Mouse (Mus musculus): ENCODE measurements around the gene Rufy2. TPM values are rescaled to one million over a fixed set of nuclear protein-coding genes. Genes with fewer than 3 reads are reported as not detected.
"Not testable (repeated sequence)": the region's sequence is repeated elsewhere in the genome, so short reads cannot be mapped to it uniquely, and the experiment has no call there.

The Rufy2 gene
- polyA plus RNA-seq, 1 experiment from 2014 or later = 20.7 TPM

- no peak overlapping the region for H3K27ac ChIP-seq
- H3K4me1 ChIP-seq (replicated peaks) = no peaks in the 10 kb centered on the region
- no peaks in the 10 kb centered on the region for H3K9me3 ChIP-seq
- H3K36me3 ChIP-seq = no peaks in the 10 kb centered on the region
- ATAC-seq = no peak
- H3K27me3 ChIP-seq (replicated peaks) = no peaks in the 10 kb centered on the region
- no peak overlapping the region for H3K4me2 ChIP-seq (replicated peaks)
- WGBS = 84% methylated on average over 3 of the region's 3 CpGs
- H3K9ac ChIP-seq = no peak overlapping the region
- H3K4me3 ChIP-seq (replicated peaks) = no peak overlapping the region
Observed at GRCm38 (mm10) chr10:63032267-63032666, 52.2 kb downstream of the Rufy2 start.

DNA sequence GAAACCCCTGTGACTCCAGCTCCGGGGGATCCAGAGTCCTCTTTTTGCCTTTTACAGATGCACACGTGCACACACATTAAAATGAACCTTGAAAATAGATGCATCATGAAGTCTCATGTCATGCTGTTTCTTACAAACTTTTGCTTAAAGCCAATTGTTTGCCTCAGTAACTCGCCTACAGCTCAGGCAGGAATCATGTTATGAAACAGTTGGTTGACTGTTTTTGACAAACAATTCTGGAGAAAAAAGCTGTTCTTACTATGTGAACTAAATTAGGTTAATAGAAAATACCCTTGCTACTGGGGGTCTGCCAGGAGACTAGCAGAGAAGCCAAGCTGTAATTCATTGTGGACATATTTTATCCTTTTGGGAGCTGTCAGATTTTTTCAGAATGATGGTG is 52.9 kb downstream of the Rufy2 start:
- Histone ChIP-seq H3K27me3 (replicated peaks) (no peaks in the 10 kb centered on the region), H3K36me3 (no peaks in the 10 kb centered on the region), H3K4me2 (replicated peaks) (no peak overlapping the region), H3K4me1 (replicated peaks) (no peaks in the 10 kb centered on the region), H3K27ac (no peak overlapping the region), H3K4me3 (replicated peaks) (no peak overlapping the region), H3K9me3 (no peaks in the 10 kb centered on the region), H3K9ac (no peak overlapping the region)
- ATAC-seq = no peak
- WGBS = 73% methylated on average over 3 of the region's 3 CpGs

GRCm38 (mm10) chr10:63038571-63039320 is 58.7 kb downstream of the Rufy2 start:
- Histone ChIP-seq H3K9me3 (no peaks in the 10 kb centered on the region), H3K4me1 (replicated peaks) (no peaks in the 10 kb centered on the region), H3K27me3 (replicated peaks) (no peaks in the 10 kb centered on the region), H3K4me3 (replicated peaks) (0 out of 2 replicates have a peak overlapping the region, but pooled peaks have one; percentile 10), H3K27ac (peak overlapping the region; percentile 55), H3K4me2 (replicated peaks) (peak overlapping the region; percentile 39), H3K36me3 (no peaks in the 10 kb centered on the region), H3K9ac (no peak overlapping the region)
- ATAC-seq = peak; percentile 92
- WGBS = 56% methylated on average over 14 of the region's 14 CpGs

DNA sequence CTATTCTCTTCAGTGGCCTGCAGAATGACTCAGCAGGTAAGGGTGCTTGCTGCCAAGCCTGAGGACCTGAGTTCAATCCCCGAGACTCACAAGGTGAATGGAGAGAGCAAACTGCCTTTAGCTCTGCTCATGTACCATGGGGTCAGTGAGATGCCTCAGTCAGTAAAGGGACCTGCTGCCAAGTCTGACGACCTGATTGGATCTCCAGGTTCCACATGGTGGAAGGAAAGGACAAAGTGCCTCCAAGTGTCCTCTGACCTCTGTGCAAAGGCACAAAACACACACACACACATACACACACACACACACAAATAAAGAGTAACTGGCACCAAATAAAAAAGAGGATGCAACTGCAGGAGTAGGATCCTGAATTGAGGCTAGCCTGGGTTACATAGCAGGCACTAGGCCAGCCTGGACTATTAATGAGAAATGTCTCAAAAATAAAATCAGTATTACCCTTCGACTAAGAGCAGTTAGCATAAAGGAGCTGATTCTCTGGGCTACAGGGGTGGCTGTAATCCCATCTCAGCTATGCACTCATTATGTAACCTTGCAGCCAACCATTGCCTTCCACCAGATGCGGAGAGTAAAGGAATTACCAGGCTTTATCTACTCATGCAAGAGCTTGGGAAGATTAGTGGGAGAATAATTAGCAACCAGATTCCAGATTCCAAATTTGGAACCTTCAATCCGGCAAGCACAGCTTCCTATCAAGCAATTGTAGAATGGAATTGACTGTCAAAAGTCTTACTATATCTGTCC is 60.0 kb downstream of the Rufy2 start:
- Histone ChIP-seq H3K4me2 (replicated peaks) (no peak overlapping the region), H3K4me3 (replicated peaks) (no peak overlapping the region), H3K36me3 (no peaks in the 10 kb centered on the region), H3K27ac (no peak overlapping the region), H3K9me3 (no peaks in the 10 kb centered on the region), H3K27me3 (replicated peaks) (no peaks in the 10 kb centered on the region), H3K9ac (no peak overlapping the region), H3K4me1 (replicated peaks) (no peaks in the 10 kb centered on the region)
- WGBS = 74% methylated on average over 5 of the region's 5 CpGs
- no peak for ATAC-seq

- Histone ChIP-seq H3K4me1 (replicated peaks) (no peaks in the 10 kb centered on the region), H3K9ac (no peak overlapping the region), H3K4me3 (replicated peaks) (no peak overlapping the region), H3K36me3 (no peaks in the 10 kb centered on the region), H3K4me2 (replicated peaks) (no peak overlapping the region), H3K27ac (no peak overlapping the region), H3K27me3 (replicated peaks) (no peaks in the 10 kb centered on the region), H3K9me3 (no peaks in the 10 kb centered on the region)
- ATAC-seq = no peak
- 62% methylated on average over 3 of the region's 3 CpGs for WGBS
Observed at GRCm38 (mm10) chr10:63043154-63043553, 63.1 kb downstream of the Rufy2 start.

GRCm38 (mm10) chr10:63047751-63048150 is 67.7 kb downstream of the Rufy2 start:
- Histone ChIP-seq H3K4me2 (replicated peaks) (no peak overlapping the region), H3K9ac (no peak overlapping the region), H3K27me3 (replicated peaks) (no peaks in the 10 kb centered on the region), H3K27ac (no peak overlapping the region), H3K9me3 (no peaks in the 10 kb centered on the region), H3K36me3 (no peaks in the 10 kb centered on the region), H3K4me1 (replicated peaks) (no peaks in the 10 kb centered on the region), H3K4me3 (replicated peaks) (no peak overlapping the region)
- no peak for ATAC-seq
- WGBS = 88% methylated on average over 8 of the region's 8 CpGs

GRCm38 (mm10) chr10:63049106-63049505 is 69.1 kb downstream of the Rufy2 start:
- Histone ChIP-seq H3K4me3 (replicated peaks) (no peak overlapping the region), H3K27ac (no peak overlapping the region), H3K36me3 (no peaks in the 10 kb centered on the region), H3K27me3 (replicated peaks) (no peaks in the 10 kb centered on the region), H3K9ac (no peak overlapping the region), H3K4me2 (replicated peaks) (no peak overlapping the region), H3K9me3 (no peaks in the 10 kb centered on the region), H3K4me1 (replicated peaks) (no peaks in the 10 kb centered on the region)
- 79% methylated on average over 2 of the region's 2 CpGs for WGBS
- 0 out of 2 replicates have a peak, but pooled peaks have one; percentile 34 for ATAC-seq

DNA sequence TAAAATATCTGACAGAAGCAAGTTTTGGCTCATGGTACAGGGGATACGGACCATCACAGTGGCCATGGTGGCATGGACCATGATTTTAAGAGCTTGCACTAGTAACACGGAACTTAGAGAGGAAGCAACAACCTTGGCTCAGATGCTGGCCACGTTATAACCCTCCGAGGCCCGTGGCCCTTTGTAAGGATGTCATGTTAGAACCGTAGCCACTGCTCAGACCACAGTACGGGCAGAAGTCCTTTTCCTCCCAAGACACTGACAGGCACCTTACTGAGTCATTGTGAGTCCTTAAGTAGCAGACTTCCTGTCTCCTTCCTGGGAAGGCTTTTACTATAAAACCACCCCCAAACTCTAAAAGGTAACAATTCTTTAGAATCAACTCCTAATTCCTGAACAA is 71.2 kb downstream of the Rufy2 start:
- Histone ChIP-seq H3K4me1 (replicated peaks) (no peaks in the 10 kb centered on the region), H3K4me3 (replicated peaks) (no peak overlapping the region), H3K9ac (no peak overlapping the region), H3K27ac (no peak overlapping the region), H3K4me2 (replicated peaks) (no peak overlapping the region), H3K9me3 (no peaks in the 10 kb centered on the region), H3K27me3 (replicated peaks) (no peaks in the 10 kb centered on the region), H3K36me3 (no peaks in the 10 kb centered on the region)
- 79% methylated on average over 7 of the region's 7 CpGs for WGBS
- no peak for ATAC-seq

- Histone ChIP-seq H3K9ac (no peak overlapping the region), H3K4me3 (replicated peaks) (no peak overlapping the region), H3K27ac (no peak overlapping the region), H3K4me2 (replicated peaks) (no peak overlapping the region), H3K36me3 (no peaks in the 10 kb centered on the region), H3K9me3 (no peaks in the 10 kb centered on the region), H3K27me3 (replicated peaks) (no peaks in the 10 kb centered on the region), H3K4me1 (replicated peaks) (no peaks in the 10 kb centered on the region)
- ATAC-seq = no peak
- 82% methylated on average over 6 of the region's 6 CpGs for WGBS
Observed at GRCm38 (mm10) chr10:63052011-63052410, 72.0 kb downstream of the Rufy2 start.

- 65% methylated on average over 6 of the region's 6 CpGs for WGBS
- H3K4me1 ChIP-seq (replicated peaks) = 0 out of 2 replicates have a peak, but pooled peaks cover 3% of the 10 kb centered on the region
Observed at GRCm38 (mm10) chr10:63053007-63053406, 73.0 kb downstream of the Rufy2 start.

DNA sequence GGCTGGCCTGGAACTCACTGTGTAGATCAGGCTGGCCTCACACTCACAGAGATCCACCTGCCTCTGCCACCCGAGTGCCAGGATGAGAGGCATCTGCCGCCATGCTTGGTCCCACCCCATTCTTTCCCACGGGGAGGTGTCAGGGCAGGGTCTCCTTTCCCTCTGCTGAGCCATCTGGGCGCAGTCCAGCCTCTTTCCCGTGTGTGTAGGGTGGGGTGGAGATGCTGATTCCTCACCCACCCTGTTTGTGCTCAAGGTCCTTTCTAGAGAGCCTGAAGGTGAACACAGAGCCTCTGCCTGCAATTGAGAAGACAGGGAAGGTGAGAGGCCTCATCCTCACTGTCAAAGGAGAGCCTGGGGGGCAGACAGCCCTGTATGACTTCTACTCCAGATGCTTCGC is 74.0 kb downstream of the Rufy2 start:
- not testable (repeated sequence) for H3K9ac ChIP-seq; H3K27me3 ChIP-seq (replicated peaks); H3K27ac ChIP-seq; H3K9me3 ChIP-seq; ATAC-seq; H3K4me1 ChIP-seq (replicated peaks); H3K4me2 ChIP-seq (replicated peaks); H3K4me3 ChIP-seq (replicated peaks); H3K36me3 ChIP-seq
- WGBS = 76% methylated on average over 6 of the region's 6 CpGs

More at GRCm38 (mm10) chr10:63053007-63053406, 73.0 kb downstream of the Rufy2 start:
- H3K27ac ChIP-seq = no peak overlapping the region
- no peak overlapping the region for H3K9ac ChIP-seq
- no peaks in the 10 kb centered on the region for H3K36me3 ChIP-seq
- no peak for ATAC-seq
- H3K4me3 ChIP-seq (replicated peaks) = no peak overlapping the region
- H3K27me3 ChIP-seq (replicated peaks) = no peaks in the 10 kb centered on the region
- no peaks in the 10 kb centered on the region for H3K9me3 ChIP-seq
- H3K4me2 ChIP-seq (replicated peaks) = no peak overlapping the region

GRCm38 (mm10) chr10:63054586-63054985 is 74.6 kb downstream of the Rufy2 start:
- H3K4me1 ChIP-seq (replicated peaks) = 0 out of 2 replicates have a peak, but pooled peaks cover 3% of the 10 kb centered on the region
- WGBS = 80% methylated on average over 2 of the region's 2 CpGs
- H3K4me2 ChIP-seq (replicated peaks) = no peak overlapping the region
- no peak for ATAC-seq
- H3K27ac ChIP-seq = no peak overlapping the region
- no peaks in the 10 kb centered on the region for H3K36me3 ChIP-seq
- no peaks in the 10 kb centered on the region for H3K9me3 ChIP-seq
- no peaks in the 10 kb centered on the region for H3K27me3 ChIP-seq (replicated peaks)
- no peak overlapping the region for H3K4me3 ChIP-seq (replicated peaks)
- no peak overlapping the region for H3K9ac ChIP-seq
